Mouse (Mus musculus): Measurements from ENCODE around the gene Sfn. TPM values are rescaled to one million over a fixed set of nuclear protein-coding genes. Genes with fewer than 3 reads are reported as not detected.

Gene Sfn
- total and polyA plus RNA-seq, 3 experiments: 1.0 to 2.0 (median 1.1) TPM

- in situ Hi-C loops (cut with MboI; ENCODE audit: low pct_ligation_motif_present, low pct_unique_long_range_greater_than_20kb, low sequenced_read_pairs) (no loop called here), dilution Hi-C loops (cut with MboI; ENCODE audit: extremely low pct_ligation_motif_present, extremely low pct_unique_long_range_greater_than_20kb, low sequenced_read_pairs) (no loop called here)
- H3K36me3 ChIP-seq (replicated peaks in 1 of 2; ENCODE audit: control insufficient read depth in 1 of 2, insufficient read depth in 1 of 2, low read length in 1 of 2): no peaks in the 10 kb centered on the region
- peaks cover 21% of the 10 kb centered on the region for H3K27me3 ChIP-seq (replicated peaks)
- no peak for DNase-seq (ENCODE audit: extremely low read depth)
- H3K9ac ChIP-seq (ENCODE audit: insufficient read depth, low read depth): no peak overlapping the region
- TF ChIP-seq CTCF (conservative IDR thresholded peaks at IDR 0.05 in 1 of 2, IDR thresholded peaks at IDR 0.05 in 1 of 2; ENCODE audit: low read depth in 2 of 2, low read length in 2 of 2) (no peak), BHLHE40 (IDR thresholded peaks at IDR 0.05; ENCODE audit: low read depth, low read length) (no peak), POLR2AphosphoS2 (IDR thresholded peaks at IDR 0.05; ENCODE audit: low read depth, low read length) (no peak), HCFC1 (IDR thresholded peaks at IDR 0.05; ENCODE audit: low read depth, low read length) (no peak), CHD1 (IDR thresholded peaks at IDR 0.05; ENCODE audit: low read depth, low read length) (no peak), MYC (IDR thresholded peaks at IDR 0.05; ENCODE audit: low read depth, low read length) (no peak), USF2 (conservative IDR thresholded peaks at IDR 0.05; ENCODE audit: low read depth, low read length) (no peak), PAX5 (IDR thresholded peaks at IDR 0.05; ENCODE audit: low read length) (no peak), ETS1 (conservative IDR thresholded peaks at IDR 0.05; ENCODE audit: low read depth, low read length) (no peak), UBTF (IDR thresholded peaks at IDR 0.05; ENCODE audit: low read depth, low read length) (no peak), MAFK (IDR thresholded peaks at IDR 0.05; ENCODE audit: insufficient replicate concordance, low read length) (no peak), ELF1 (IDR thresholded peaks at IDR 0.05; ENCODE audit: low read depth, low read length) (no peak), GABPA (IDR thresholded peaks at IDR 0.05; ENCODE audit: insufficient replicate concordance, low read depth, low read length) (no peak), TBP (conservative IDR thresholded peaks at IDR 0.05; ENCODE audit: low read depth, low read length) (no peak), E2F4 (IDR thresholded peaks at IDR 0.05; ENCODE audit: insufficient replicate concordance, low read depth, low read length) (no peak), ZKSCAN1 (IDR thresholded peaks at IDR 0.05; ENCODE audit: borderline replicate concordance, low read depth, low read length) (no peak)
- no peaks in the 10 kb centered on the region for H3K9me3 ChIP-seq (replicated peaks; ENCODE audit: low read length)
- no peak overlapping the region for H3K4me2 ChIP-seq (ENCODE audit: insufficient read depth, low read depth, poor library complexity, severe bottlenecking)
- no peak overlapping the region for H3K27ac ChIP-seq (ENCODE audit: insufficient read depth, low read depth)
- peaks cover 9 to 10% of the 10 kb centered on the region in 2 experiments for H3K4me1 ChIP-seq (ENCODE audit: control insufficient read depth in 1 of 2, insufficient read depth in 2 of 2)
- H3K79me2 ChIP-seq (replicated peaks; ENCODE audit: control insufficient read depth, extremely low read depth, insufficient read depth, poor library complexity, severe bottlenecking): no peaks in the 10 kb centered on the region
- no peak overlapping the region for H3K4me3 ChIP-seq (replicated peaks in 1 of 3; ENCODE audit: low read depth in 2 of 3, low read length in 2 of 3, poor library complexity in 1 of 3)
Measured at GRCm38 (mm10) chr4:133557041-133557717, 44.8 kb downstream of the Sfn start.

GRCm38 (mm10) chr4:133553448-133554330, 48.3 kb downstream of the Sfn start:
- H3K9me3 ChIP-seq (replicated peaks; ENCODE audit: low read length): peaks cover 5% of the 10 kb centered on the region
- H3K36me3 ChIP-seq (replicated peaks in 1 of 2; ENCODE audit: control insufficient read depth in 1 of 2, insufficient read depth in 1 of 2, low read length in 1 of 2): no peaks in the 10 kb centered on the region
- dilution Hi-C loops (cut with MboI; ENCODE audit: extremely low pct_ligation_motif_present, extremely low pct_unique_long_range_greater_than_20kb, low sequenced_read_pairs) (no loop called here), in situ Hi-C loops (cut with MboI; ENCODE audit: low pct_ligation_motif_present, low pct_unique_long_range_greater_than_20kb, low sequenced_read_pairs) (no loop called here)
- H3K4me3 ChIP-seq (replicated peaks in 1 of 3; ENCODE audit: low read depth in 2 of 3, low read length in 2 of 3, poor library complexity in 1 of 3): no peak overlapping the region
- H3K4me1 ChIP-seq (ENCODE audit: control insufficient read depth in 1 of 2, insufficient read depth in 2 of 2): peaks cover 9 to 10% of the 10 kb centered on the region in 2 experiments
- no peak overlapping the region for H3K9ac ChIP-seq (ENCODE audit: insufficient read depth, low read depth)
- no peaks in the 10 kb centered on the region for H3K79me2 ChIP-seq (replicated peaks; ENCODE audit: control insufficient read depth, extremely low read depth, insufficient read depth, poor library complexity, severe bottlenecking)
- peaks cover 19% of the 10 kb centered on the region for H3K27me3 ChIP-seq (replicated peaks)
- no peak overlapping the region for H3K27ac ChIP-seq (ENCODE audit: insufficient read depth, low read depth)
- no peak overlapping the region for H3K4me2 ChIP-seq (ENCODE audit: insufficient read depth, low read depth, poor library complexity, severe bottlenecking)
- DNase-seq (ENCODE audit: extremely low read depth): no peak
- TF ChIP-seq MYC (IDR thresholded peaks at IDR 0.05; ENCODE audit: low read depth, low read length) (no peak), ZMIZ1 (IDR thresholded peaks at IDR 0.05; ENCODE audit: low read depth, low read length) (no peak), JUND (conservative IDR thresholded peaks at IDR 0.05; ENCODE audit: low read depth, low read length) (no peak), ZKSCAN1 (IDR thresholded peaks at IDR 0.05; ENCODE audit: borderline replicate concordance, low read depth, low read length) (no peak), CHD2 (IDR thresholded peaks at IDR 0.05; ENCODE audit: low read length) (no peak), MEF2A (IDR thresholded peaks at IDR 0.05; ENCODE audit: borderline replicate concordance, low read depth, low read length) (no peak), ZC3H11A (IDR thresholded peaks at IDR 0.05; ENCODE audit: low read depth, low read length) (no peak), HCFC1 (IDR thresholded peaks at IDR 0.05; ENCODE audit: low read depth, low read length) (no peak), ETS1 (conservative IDR thresholded peaks at IDR 0.05; ENCODE audit: low read depth, low read length) (no peak), USF1 (IDR thresholded peaks at IDR 0.05; ENCODE audit: low read depth, low read length) (no peak), TBP (conservative IDR thresholded peaks at IDR 0.05; ENCODE audit: low read depth, low read length) (no peak), POLR2AphosphoS2 (IDR thresholded peaks at IDR 0.05; ENCODE audit: low read depth, low read length) (no peak), KAT2A (IDR thresholded peaks at IDR 0.05; ENCODE audit: insufficient replicate concordance, low read length) (no peak), TCF12 (IDR thresholded peaks at IDR 0.05; ENCODE audit: low read depth, low read length) (no peak), RCOR1 (conservative IDR thresholded peaks at IDR 0.05; ENCODE audit: low read depth, low read length) (no peak)

Measured in CH12.LX (cell line).